Mouse (Mus musculus) erythroblast, embryonic 14.5 days (primary cell): Measurements from ENCODE around the gene Gnai3.

ENCODE experiments used
- GATA1 ChIP-seq: IDR thresholded peaks from 2 replicates; pipeline ENCODE4 v1.6.1; 2012; ENCODE audit warnings: low read length, inconsistent platforms, mixed read lengths
- TAL1 ChIP-seq: IDR thresholded peaks from 3 replicates; pipeline ENCODE4 v1.6.1; 2012; ENCODE audit warnings: low read length, inconsistent platforms, mixed read lengths

GRCm38 (mm10) chr3:108164091-108164490, 18.1 kb upstream of the Gnai3 start:
- no peak for TF ChIP-seq GATA1
- TF ChIP-seq TAL1 = no peak
